Mouse (Mus musculus) gastrocnemius, postnatal 36 days (tissue): ENCODE data around the gene Tmem9b. TPM values are rescaled to one million over a fixed set of nuclear protein-coding genes. Genes with fewer than 3 reads are reported as not detected.

Experiments used
- DNase-seq, 2 experiments: peaks; one replicate each; pipeline ENCODE4 v3.0.0; 2022
- intact Hi-C: fragments of 180-260 bp; cut with DNase I; formaldehyde crosslinking; loops from one replicate; pipeline ENCODE4 v1.15.1; 2025
- total RNA-seq, 2 experiments: library from RNA; stranded (reverse); gene quantifications; 2 replicates each; pipeline ENCODE4 v1.2.3; 2021

Gene Tmem9b
- total RNA-seq, 2 experiments from 2014 or later: 23.9 to 29.3 TPM

DNA sequence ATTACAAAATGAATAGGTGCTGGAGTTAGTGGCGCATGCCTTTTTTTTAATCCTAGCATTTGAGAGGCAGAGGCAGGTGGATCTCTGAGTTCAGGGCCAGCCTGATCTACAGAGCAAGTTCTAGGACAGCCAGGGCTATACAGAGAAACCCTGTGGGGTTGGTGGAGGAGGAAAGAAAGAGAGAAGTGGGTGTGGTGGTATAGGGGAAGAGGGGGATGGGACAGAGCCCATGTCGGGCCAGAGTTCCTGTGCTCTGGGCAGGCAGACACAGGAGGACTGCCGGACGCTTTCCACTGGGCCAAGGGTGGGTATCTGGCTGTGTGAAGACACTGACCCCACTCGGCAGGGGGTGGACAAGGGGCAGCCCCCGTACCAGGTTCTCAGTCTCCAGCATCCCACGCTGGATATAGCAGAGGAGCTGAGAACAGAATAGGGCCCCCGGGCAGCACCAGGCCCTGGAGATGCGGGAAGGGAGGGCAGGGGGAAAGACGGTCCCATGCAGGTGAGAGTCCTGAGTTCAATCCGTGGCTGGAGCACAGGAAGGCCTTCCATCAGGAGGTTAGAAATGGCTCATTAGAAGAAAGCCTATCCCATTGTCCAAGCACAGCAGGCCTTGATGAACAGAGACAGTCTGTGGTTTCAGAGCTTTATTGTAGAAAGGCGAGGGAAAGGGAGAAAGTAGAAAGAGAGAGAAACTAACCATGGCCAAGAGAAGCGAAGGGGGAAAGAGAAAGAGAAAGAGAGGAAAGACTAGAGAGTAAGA is 57.9 kb downstream of the Tmem9b start:
- no peak for DNase-seq
- intact Hi-C loops: no loop called here

DNA sequence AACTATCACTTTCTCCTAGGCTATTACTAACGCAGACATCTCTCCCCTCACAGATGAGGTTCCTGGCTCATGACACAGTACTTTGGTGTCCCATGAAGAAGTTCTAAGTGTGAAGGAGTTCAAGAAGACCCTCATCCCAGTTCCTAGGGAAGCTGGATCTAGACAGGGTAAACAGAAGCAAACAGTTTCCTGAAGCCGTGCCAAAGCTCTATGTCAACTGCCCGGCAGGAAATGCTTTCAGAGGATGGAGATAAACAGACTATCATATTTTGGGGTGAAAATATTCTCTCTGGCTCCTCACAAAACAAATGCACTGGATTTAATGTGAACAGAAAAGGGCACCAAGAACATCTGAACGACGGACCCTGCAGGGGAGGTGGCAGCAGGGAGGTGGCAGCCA is 61.7 kb downstream of the Tmem9b start:
- no peak for DNase-seq
- intact Hi-C loops: no loop called here

DNA sequence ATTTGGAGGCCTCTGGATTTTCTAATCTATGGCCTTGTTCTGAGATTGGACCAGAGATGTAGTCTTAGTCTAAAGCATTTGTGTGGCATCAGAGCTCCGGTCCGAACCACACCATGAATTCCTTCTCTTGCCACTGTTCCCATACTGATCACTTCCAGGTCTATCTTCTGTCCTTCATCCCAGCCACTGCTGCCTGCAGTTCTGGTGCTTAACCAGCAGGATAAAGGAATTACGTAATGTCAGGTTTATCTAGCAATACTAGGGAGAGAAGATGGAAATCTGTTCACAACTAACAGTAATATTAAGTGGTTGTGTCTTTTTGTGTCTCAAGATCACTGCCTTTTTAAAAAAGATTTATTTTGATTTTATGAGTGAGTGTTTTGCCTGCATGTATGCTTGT is 62.6 kb downstream of the Tmem9b start:
- intact Hi-C loops: no loop called here
- DNase-seq: no peak

DNA sequence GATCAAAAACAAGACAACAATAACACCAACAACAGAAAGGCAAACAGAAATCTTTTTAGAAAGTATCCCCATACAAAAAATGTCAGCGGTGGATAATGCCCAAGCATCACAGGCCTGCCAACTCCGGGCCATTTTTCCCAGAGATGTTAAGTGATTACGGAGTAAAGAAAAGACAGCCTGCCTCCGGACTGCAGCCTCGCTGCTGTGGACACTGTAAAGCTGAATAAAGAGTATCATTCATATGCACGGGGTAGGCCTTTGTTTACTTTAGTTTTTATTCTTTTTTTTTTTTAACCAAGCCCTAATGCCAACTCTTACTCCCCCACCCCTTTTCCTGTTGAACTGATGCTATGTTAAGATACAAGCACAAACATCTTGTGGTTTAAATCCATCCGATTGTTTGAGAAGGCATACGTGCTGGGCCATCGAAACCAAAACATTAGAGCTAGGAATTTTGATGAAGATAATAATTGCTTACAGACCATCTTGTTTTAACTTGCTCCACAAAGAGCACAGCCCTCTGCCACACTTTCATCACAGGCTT is 66.0 kb downstream of the Tmem9b start:
- intact Hi-C loops: no loop called here
- DNase-seq: no peak

Other genes starting within 250 kb of the Tmem9b start
- under 1 TPM; 0.07 to 0.18 TPM for gene Trim66, start 244.7 kb downstream of the Tmem9b start, total RNA-seq
- gene Rpl27a, start 233.7 kb downstream of the Tmem9b start, total RNA-seq: 10 to 100 TPM; 63.3 to 79.1 TPM
- gene St5, start 49.3 kb downstream of the Tmem9b start, total RNA-seq: 1 to 10 TPM; 6.7 to 6.9 TPM
- 10 to 100 TPM in 1 of 2 experiments, 1 to 10 TPM in 1; 9.0 to 15.9 TPM for gene Akip1, start 49.2 kb downstream of the Tmem9b start, total RNA-seq
- gene BC051019, start 29.0 kb downstream of the Tmem9b start, total RNA-seq: not detected
- not detected for gene Ascl3, start 21.1 kb downstream of the Tmem9b start, total RNA-seq
- gene Nrip3, start 29.1 kb upstream of the Tmem9b start, total RNA-seq: not detected
- gene Scube2, start 112.8 kb upstream of the Tmem9b start, total RNA-seq: 1 to 10 TPM; 3.5 to 4.0 TPM
- gene Dennd5a, start 207.6 kb upstream of the Tmem9b start, total RNA-seq: 10 to 100 TPM; 41.8 to 47.8 TPM
- 10 to 100 TPM; 22.3 to 23.9 TPM for gene Tmem41b, start 234.1 kb upstream of the Tmem9b start, total RNA-seq